Mouse (Mus musculus): Measurements from ENCODE around the gene Ppm1h. TPM values are rescaled to one million over a fixed set of nuclear protein-coding genes. Genes with fewer than 3 reads are reported as not detected.
A peak's percentile ranks its signal among the peaks of the same experiment; 100 is the strongest.
"Not testable (repeated sequence)": the region's sequence is repeated elsewhere in the genome, so short reads cannot be mapped to it uniquely, and the experiment has no call there.

The Ppm1h gene
- polyA plus RNA-seq, 1 experiment from 2014 or later: 26.0 TPM

GRCm38 (mm10) chr10:122918325-122918694 lies 239.7 kb downstream of the Ppm1h start:
- CTCF ChIA-PET: interaction anchor here (0.7 kb wide), 1 partner anchor 21 kb away, joined by 3 read pairs; no protein-coding TSS in a partner anchor
- no peak for DNase-seq (ENCODE audit: low read depth, low spot score)
- no peak for ATAC-seq
- no peaks in the 10 kb centered on the region for H3K27me3 ChIP-seq
- POLR2A ChIA-PET: interaction anchor here (1.2 kb wide), 1 partner anchor 23 kb away, joined by 4 read pairs; no protein-coding TSS in a partner anchor
- in situ Hi-C loops (cut with MboI; ENCODE audit: low pct_unique_long_range_greater_than_20kb): no loop called here
- no peak for TF ChIP-seq CTCF (IDR thresholded peaks at IDR 0.05)

DNA sequence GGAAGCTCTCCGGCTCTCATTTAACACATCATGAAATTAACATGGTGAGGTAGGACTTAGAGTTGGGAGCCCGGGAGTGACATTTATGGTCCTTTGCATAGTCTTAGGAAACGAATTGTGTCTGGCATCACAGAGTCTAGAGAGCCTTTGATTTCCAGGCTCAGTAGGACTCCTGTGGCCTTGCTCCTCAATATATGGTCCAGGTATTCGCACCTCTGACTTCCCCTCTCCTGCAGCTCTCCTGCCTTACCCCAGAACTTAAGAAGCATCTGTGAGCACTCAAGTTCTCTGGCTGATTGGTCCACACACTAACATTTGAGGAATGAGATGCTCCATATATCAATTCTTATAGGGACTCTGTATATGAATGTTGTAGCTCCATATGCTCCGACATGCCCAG lies 240.2 kb downstream of the Ppm1h start:
- CTCF ChIA-PET: interaction anchor here (0.7 to 1.0 kb wide), 2 partner anchors 10 to 22 kb away, joined by 3 read pairs; no protein-coding TSS in a partner anchor
- DNase-seq (ENCODE audit: low read depth, low spot score): no peak
- TF ChIP-seq CTCF (IDR thresholded peaks at IDR 0.05): no peak
- in situ Hi-C loops (cut with MboI; ENCODE audit: low pct_unique_long_range_greater_than_20kb): no loop called here
- H3K27me3 ChIP-seq: no peaks in the 10 kb centered on the region
- ATAC-seq: no peak
- POLR2A ChIA-PET: interaction anchor here (1.2 to 1.7 kb wide), 2 partner anchors 9 to 24 kb away, joined by 4 read pairs; no protein-coding TSS in a partner anchor

- ChIA-PET POLR2A (interaction anchor here (0.6 to 1.7 kb wide), 3 partner anchors 10 to 25 kb away, joined by 3 to 4 read pairs (median 4); no protein-coding TSS in a partner anchor), CTCF (interaction anchor here (1.0 kb wide), 1 partner anchor 9 kb away, joined by 3 read pairs; no protein-coding TSS in a partner anchor)
- no peaks in the 10 kb centered on the region for H3K27me3 ChIP-seq
- DNase-seq (ENCODE audit: low read depth, low spot score) (no peak), ATAC-seq (no peak)
- no peak for TF ChIP-seq CTCF (IDR thresholded peaks at IDR 0.05)
- in situ Hi-C loops (cut with MboI; ENCODE audit: low pct_unique_long_range_greater_than_20kb): no loop called here
Measured at GRCm38 (mm10) chr10:122919416-122919815, 240.9 kb downstream of the Ppm1h start.

DNA sequence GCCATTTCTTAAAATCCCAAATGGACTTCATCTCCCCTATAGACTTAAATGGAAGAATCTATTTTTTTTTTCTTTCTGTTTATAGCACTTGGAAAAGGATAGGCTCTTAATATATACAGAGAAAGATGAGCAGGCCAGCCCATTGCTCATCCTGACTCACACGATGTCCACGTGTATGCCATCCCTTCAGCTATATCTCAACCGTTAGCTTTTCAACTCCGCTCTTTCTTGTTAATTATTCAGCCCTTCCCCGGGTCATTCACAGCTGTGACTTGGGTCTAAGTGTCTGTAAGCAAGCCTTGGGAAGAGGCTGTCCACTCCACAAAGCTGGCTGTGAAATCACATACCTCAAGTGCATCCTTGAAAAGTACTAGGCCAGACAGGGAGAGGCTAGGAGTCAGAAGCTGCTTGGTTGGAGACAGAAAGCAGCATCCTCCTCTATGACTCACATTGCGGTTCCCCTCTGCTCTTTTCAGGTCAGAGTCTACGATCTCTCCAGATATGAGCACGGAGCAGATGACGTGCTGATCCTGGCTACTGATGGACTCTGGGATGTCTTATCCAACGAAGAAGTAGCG lies 241.7 kb downstream of the Ppm1h start:
- peak; percentile 90 for ATAC-seq

GRCm38 (mm10) chr10:122922226-122922625 lies 243.7 kb downstream of the Ppm1h start:
- POLR2A ChIA-PET: no interaction called here
- no peaks in the 10 kb centered on the region for H3K27me3 ChIP-seq
- no peak for DNase-seq (ENCODE audit: low read depth, low spot score)
- CTCF ChIA-PET: no interaction called here
- ATAC-seq: no peak
- no peak for TF ChIP-seq CTCF (IDR thresholded peaks at IDR 0.05)
- in situ Hi-C loops (cut with MboI; ENCODE audit: low pct_unique_long_range_greater_than_20kb): no loop called here

More for the DNA sequence above, 241.7 kb downstream of the Ppm1h start:
- no peaks in the 10 kb centered on the region for H3K27me3 ChIP-seq
- ChIA-PET POLR2A (interaction anchor here (1.2 to 1.7 kb wide), 2 partner anchors 9 to 11 kb away, joined by 4 read pairs; no protein-coding TSS in a partner anchor), CTCF (no interaction called here)
- peak; percentile 53 for DNase-seq (ENCODE audit: low read depth, low spot score)
- in situ Hi-C loops (cut with MboI; ENCODE audit: low pct_unique_long_range_greater_than_20kb): no loop called here
- TF ChIP-seq CTCF (IDR thresholded peaks at IDR 0.05): no peak

GRCm38 (mm10) chr10:122924571-122924970 lies 246.0 kb downstream of the Ppm1h start:
- H3K27me3 ChIP-seq; CTCF ChIA-PET; ATAC-seq; in situ Hi-C loops (cut with MboI; ENCODE audit: low pct_unique_long_range_greater_than_20kb); DNase-seq (ENCODE audit: low read depth, low spot score); POLR2A ChIA-PET: not testable (repeated sequence)

- in situ Hi-C loops (cut with MboI; ENCODE audit: low pct_unique_long_range_greater_than_20kb): no loop called here
- CTCF ChIA-PET: interaction anchor here (0.9 to 1.2 kb wide), 2 partner anchors 16 to 119 kb away, joined by 3 read pairs; no protein-coding TSS in a partner anchor
- no peak for DNase-seq (ENCODE audit: low read depth, low spot score)
- POLR2A ChIA-PET: no interaction called here
- ATAC-seq: no peak
- no peak for TF ChIP-seq CTCF (IDR thresholded peaks at IDR 0.05)
- H3K27me3 ChIP-seq: no peaks in the 10 kb centered on the region
Measured at GRCm38 (mm10) chr10:122926275-122926674, 247.7 kb downstream of the Ppm1h start.

DNA sequence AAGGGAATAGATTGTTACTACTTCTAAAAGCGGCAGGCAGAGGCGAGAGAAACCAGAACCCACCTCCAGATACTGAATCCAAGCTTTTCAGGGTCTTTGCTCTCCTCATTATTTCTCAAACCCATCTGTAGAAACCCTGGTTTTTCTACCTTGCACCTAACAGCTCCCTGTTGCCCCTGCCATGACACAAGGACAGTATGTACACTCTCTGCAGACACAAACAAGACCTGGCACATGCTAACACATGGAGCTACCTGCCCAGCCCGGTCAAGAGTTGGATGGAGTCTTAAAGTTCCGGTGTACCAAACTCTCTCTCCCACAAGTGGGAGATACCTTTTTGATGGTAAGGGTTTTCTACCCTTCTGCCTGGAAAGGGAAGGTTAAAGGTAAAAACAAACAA lies 252.0 kb downstream of the Ppm1h start:
- ATAC-seq (no peak), DNase-seq (ENCODE audit: low read depth, low spot score) (no peak)
- H3K27me3 ChIP-seq: no peaks in the 10 kb centered on the region
- TF ChIP-seq CTCF (IDR thresholded peaks at IDR 0.05): no peak
- CTCF ChIA-PET: no interaction called here
- in situ Hi-C loops (cut with MboI; ENCODE audit: low pct_unique_long_range_greater_than_20kb): no loop called here
- POLR2A ChIA-PET: no interaction called here

DNA sequence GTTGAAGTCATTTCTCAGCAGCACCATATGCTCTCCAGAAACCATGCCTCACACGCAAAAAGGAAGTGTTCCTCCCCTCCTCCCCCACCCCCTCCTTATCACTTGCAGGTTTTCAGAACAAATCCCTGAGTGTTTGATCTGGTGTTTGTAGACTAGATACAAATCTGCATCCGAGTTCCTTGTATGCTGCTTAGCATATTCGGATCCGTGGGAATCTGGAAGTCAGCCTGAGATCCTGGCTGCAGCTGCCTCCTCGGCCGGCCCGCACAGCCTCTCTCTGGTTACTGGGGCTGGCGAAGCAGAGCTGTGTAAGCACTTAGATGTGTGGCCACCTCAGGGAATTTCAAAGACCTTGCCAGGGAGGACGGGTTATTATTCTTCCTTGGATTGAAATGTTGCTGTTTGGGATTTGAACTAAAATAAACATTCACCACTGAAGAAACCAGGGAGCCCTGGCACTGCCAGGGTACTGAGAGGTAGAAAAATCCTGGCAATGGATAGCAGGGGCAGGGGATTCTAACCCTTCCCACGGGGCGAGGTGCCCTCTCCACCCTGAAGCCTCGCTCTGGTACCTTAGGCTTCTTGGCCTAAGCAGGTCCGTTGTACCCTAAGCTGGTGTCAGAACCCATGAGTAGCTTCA lies 252.8 kb downstream of the Ppm1h start:
- peak; percentile 20 for DNase-seq (ENCODE audit: low read depth, low spot score)

DNA sequence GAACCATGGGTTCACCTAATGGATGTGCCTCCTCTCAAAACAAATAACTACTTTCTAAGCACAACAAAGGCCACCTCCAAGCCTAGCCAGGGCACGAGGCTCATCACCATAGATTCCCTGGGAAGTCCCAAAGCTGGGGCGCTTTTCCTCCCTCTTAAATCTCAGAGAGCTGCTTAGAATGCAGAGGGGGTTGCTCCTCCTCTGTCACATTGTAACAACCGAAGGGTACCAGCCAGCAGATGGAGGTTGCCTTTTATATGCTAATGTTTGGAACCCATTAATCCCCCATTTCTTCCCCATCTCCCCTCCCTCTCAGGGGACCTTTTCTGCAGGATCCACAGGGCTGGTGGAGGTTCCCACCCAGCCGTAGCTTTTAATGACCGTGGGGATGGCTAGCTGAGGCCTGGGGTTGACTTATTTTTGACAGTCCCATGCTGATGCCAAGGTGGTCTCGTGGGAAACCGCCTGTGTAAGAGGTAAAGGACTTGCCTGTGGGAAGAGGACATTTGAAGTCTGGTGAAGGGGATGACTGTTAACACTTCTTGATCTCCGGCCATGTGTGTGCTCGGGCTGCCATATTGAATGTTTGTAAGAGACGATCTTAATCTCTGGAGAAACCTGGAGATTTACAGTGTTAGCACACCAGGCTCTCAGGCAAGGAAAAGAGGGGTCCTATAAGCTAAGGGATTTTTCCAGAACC lies 253.4 kb downstream of the Ppm1h start:
- TF ChIP-seq CTCF (IDR thresholded peaks at IDR 0.05): no peak
- in situ Hi-C loops (cut with MboI; ENCODE audit: low pct_unique_long_range_greater_than_20kb): no loop called here
- H3K27me3 ChIP-seq: no peaks in the 10 kb centered on the region
- ATAC-seq (no peak), DNase-seq (ENCODE audit: low read depth, low spot score) (no peak)
- CTCF ChIA-PET: interaction anchor here (1.0 kb wide), 1 partner anchor 26 kb away, joined by 3 read pairs; no protein-coding TSS in a partner anchor
- POLR2A ChIA-PET: no interaction called here

More for the DNA sequence above, 252.8 kb downstream of the Ppm1h start:
- ChIA-PET CTCF (no interaction called here), POLR2A (no interaction called here)
- H3K27me3 ChIP-seq: no peaks in the 10 kb centered on the region
- no peak for TF ChIP-seq CTCF (IDR thresholded peaks at IDR 0.05)
- in situ Hi-C loops (cut with MboI; ENCODE audit: low pct_unique_long_range_greater_than_20kb): no loop called here
- no peak for ATAC-seq
